ENCODE assay signal across 8 mouse cellular contexts in genomic region chr1:181233734-181234133, GRCm38 (mm10). TPM values are rescaled to one million over a fixed set of nuclear protein-coding genes. Genes with fewer than 3 reads are reported as not detected.
DNase-seq lines count a peak whose midpoint lies in the region; ATAC-seq and TF ChIP-seq lines count a peak whose summit lies in the region.

No protein-coding gene starts in this region.

- H3K9me3 ChIP-seq in liver, embryonic 12.5 days (replicated peaks) = no peaks in the 10 kb centered on the region

- no peaks in the 10 kb centered on the region for H3K4me1 ChIP-seq in kidney, adult 2 months (ENCODE audit: control insufficient read depth, insufficient read depth, low read length)
- peaks cover 63% of the 10 kb centered on the region for H3K4me1 ChIP-seq in liver, embryonic 12.5 days

- no peak for TF ChIP-seq POLR2A in kidney, adult 2 months (IDR thresholded peaks at IDR 0.05; ENCODE audit: low read depth, low read length)

- no peak for ATAC-seq in liver, embryonic 12.5 days

- intact Hi-C loops in gastrocnemius, adult 2 months (cut with DNase I) = loop anchor here (5.0 kb wide), 1 partner anchor 81 kb away; no protein-coding TSS in a partner anchor
- intact Hi-C loops in gastrocnemius, postnatal 14 days (cut with DNase I; ENCODE audit: low total_unique reads) = no loop called here

- H3K27me3 ChIP-seq in kidney, adult 2 months (replicated peaks; ENCODE audit: control insufficient read depth, insufficient read depth, low read length) = no peaks in the 10 kb centered on the region
- no peaks in the 10 kb centered on the region for H3K27me3 ChIP-seq in liver, embryonic 12.5 days (replicated peaks)

- H3K27ac ChIP-seq in gastrocnemius, adult 2 months = peak overlapping the region; percentile 71
- H3K27ac ChIP-seq in kidney, adult 2 months (ENCODE audit: insufficient read depth, low read depth, low read length) = no peak overlapping the region
- H3K27ac ChIP-seq in liver, embryonic 12.5 days = peak overlapping the region; percentile 67

- no peaks in the 10 kb centered on the region for H3K36me3 ChIP-seq in kidney, adult 2 months (ENCODE audit: control insufficient read depth, insufficient read depth, low read length)
- no peaks in the 10 kb centered on the region for H3K36me3 ChIP-seq in liver, embryonic 12.5 days

- no peak for TF ChIP-seq CTCF in gastrocnemius, adult 2 months (IDR thresholded peaks at IDR 0.05)
- no peak for TF ChIP-seq CTCF in kidney, adult 2 months (conservative IDR thresholded peaks at IDR 0.05; ENCODE audit: insufficient read depth, insufficient read length, low read depth, low read length)

- DNase-seq in gastrocnemius, adult 2 months = no peak
- no peak for DNase-seq in gastrocnemius, postnatal 10 days
- DNase-seq in kidney, adult 2 months = peak; percentile 43
- no peak for DNase-seq in kidney, adult 18-20 months
- peak; percentile 51 for DNase-seq in ZHBTc4 (ENCODE audit: low read depth, low spot score)
- DNase-seq in B cell, adult 2 months = no peak
- no peak for DNase-seq in gastrocnemius, postnatal 14 days

- peak overlapping the region; percentile 50 for H3K4me2 ChIP-seq in liver, embryonic 12.5 days

- peak overlapping the region; percentile 31; the same call in 1 of the 2 replicates for H3K9ac ChIP-seq in liver, embryonic 12.5 days

- H3K4me3 ChIP-seq in gastrocnemius, adult 2 months = peak overlapping the region; percentile 56
- H3K4me3 ChIP-seq in kidney, adult 2 months (ENCODE audit: insufficient read depth, low read depth, low read length) = no peak overlapping the region
- H3K4me3 ChIP-seq in liver, embryonic 12.5 days = no peak overlapping the region

- WGBS in kidney, adult 2 months = 80% methylated on average over 6 of the region's 6 CpGs
- 69% methylated on average over 6 of the region's 6 CpGs for WGBS in liver, embryonic 12.5 days (ENCODE audit: insufficient replicate concordance)

RNA-seq across cellular contexts. Expression of gene Wdr26, which starts 21.9 kb away (rescaled TPM):
- total RNA-seq in gastrocnemius, adult 2 months (2021) = 100 to 1,000 TPM in 1 of 2 experiments, 10 to 100 TPM in 1; 99.7 to 104 TPM
- 100 to 1,000 TPM; 105 to 116 TPM for total RNA-seq in gastrocnemius, postnatal 10 days (2021)
- 28.5 and 32.1 TPM in 2 replicates for polyA plus RNA-seq in kidney, adult 2 months (2012; rRNA removed)
- 52.5 and 56.7 TPM in 2 replicates for polyA plus RNA-seq in liver, embryonic 12.5 days (2016; fragmentation: Nextera tagmentation; extraction: Ambion mirVana)
- total RNA-seq in gastrocnemius, postnatal 14 days (2021) = 100 to 1,000 TPM in 1 of 2 experiments, 10 to 100 TPM in 1; 96.7 to 110 TPM

Comparison
In these comparisons a context has a peak if more than half of its experiments do, and no peak if none do; other contexts are left out.
1. DNase-seq: peak in kidney, adult 2 months (single experiment) and ZHBTc4 (single experiment); none in gastrocnemius, adult 2 months (single experiment), gastrocnemius, postnatal 10 days (single experiment), kidney, adult 18-20 months (single experiment), B cell, adult 2 months (0 of 2) and gastrocnemius, postnatal 14 days (single experiment).